Mouse (Mus musculus) olfactory bulb, adult 2 months (tissue): Measurements from ENCODE around the gene Prkn.

Experiments used
- CTCF ChIP-seq: fragments of 200-500 bp; IDR thresholded peaks from 2 replicates; pipeline ENCODE4 v1.5.1; 2012; ENCODE audit warnings: low read depth, mild to moderate bottlenecking, low read length, moderate library complexity; ENCODE audit not compliant: insufficient read depth
- POLR2A ChIP-seq: fragments of 200-500 bp; IDR thresholded peaks from 2 replicates; pipeline ENCODE4 v1.6.1; 2012; ENCODE audit warnings: mild to moderate bottlenecking, low read depth, low read length, moderate library complexity; ENCODE audit not compliant: insufficient read depth

GRCm38 (mm10) chr17:10818971-10819370 lies 21.2 kb upstream of the Prkn start:
- TF ChIP-seq POLR2A (no peak), CTCF (no peak)
